Mouse (Mus musculus) left cerebral cortex, adult 11 months (tissue): Measurements from ENCODE around the gene Uba1y.
"Not testable (repeated sequence)": the region's sequence is repeated elsewhere in the genome, so short reads cannot be mapped to it uniquely, and the experiment has no call there.

ENCODE experiments used
- DNase-seq: peaks from one replicate; pipeline ENCODE4 v3.0.0; 2022; ENCODE audit warnings: low spot score

Uba1y gene

DNA sequence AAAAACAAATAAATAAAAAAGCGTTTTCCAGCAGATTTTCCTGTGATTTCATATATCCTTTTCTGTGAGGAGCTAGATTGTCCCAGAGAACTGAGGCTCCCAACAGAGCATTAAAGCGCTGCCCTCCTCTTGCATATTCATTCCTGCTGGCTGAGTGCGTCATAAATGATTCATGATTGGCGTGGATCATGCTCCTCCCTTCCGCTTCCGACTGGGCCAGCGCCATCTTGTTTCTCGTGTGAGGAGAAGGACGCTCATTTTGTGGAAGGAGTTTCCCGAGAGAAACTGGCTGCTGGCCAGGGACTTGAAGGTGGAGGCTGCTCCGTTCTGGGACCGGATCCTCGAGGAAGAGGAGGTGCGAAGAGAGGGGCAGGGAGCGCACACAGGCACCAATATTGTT lies at the start of gene Uba1y:
Uba1y (plus strand) TSS at position 254 of the 400 bp plus-strand sequence.
- DNase-seq, result no peak

DNA sequence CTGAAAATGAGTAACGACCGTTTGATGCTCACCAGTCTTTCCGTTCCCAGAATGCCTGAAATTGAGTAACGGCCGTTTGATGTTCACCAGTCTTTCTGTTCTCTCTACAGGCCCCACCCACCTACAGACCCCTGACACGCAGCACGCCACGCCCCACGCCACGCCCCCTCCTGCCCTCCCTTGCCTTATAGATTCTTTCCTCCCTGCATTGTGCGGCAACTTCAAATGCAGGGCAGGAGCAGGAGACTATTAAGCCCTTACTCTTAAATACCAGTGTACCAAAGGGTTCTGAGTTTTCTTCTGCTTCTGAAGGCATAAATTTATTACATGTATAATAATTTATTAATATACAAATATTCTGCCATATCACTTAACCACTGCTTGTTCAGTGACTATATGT lies 21.1 kb upstream of the Uba1y start, which contains the start of gene Zfy1:
Zfy1 (minus strand) TSS at position 101 of the 400 bp plus-strand sequence.
- DNase-seq, result not testable (repeated sequence)

DNA sequence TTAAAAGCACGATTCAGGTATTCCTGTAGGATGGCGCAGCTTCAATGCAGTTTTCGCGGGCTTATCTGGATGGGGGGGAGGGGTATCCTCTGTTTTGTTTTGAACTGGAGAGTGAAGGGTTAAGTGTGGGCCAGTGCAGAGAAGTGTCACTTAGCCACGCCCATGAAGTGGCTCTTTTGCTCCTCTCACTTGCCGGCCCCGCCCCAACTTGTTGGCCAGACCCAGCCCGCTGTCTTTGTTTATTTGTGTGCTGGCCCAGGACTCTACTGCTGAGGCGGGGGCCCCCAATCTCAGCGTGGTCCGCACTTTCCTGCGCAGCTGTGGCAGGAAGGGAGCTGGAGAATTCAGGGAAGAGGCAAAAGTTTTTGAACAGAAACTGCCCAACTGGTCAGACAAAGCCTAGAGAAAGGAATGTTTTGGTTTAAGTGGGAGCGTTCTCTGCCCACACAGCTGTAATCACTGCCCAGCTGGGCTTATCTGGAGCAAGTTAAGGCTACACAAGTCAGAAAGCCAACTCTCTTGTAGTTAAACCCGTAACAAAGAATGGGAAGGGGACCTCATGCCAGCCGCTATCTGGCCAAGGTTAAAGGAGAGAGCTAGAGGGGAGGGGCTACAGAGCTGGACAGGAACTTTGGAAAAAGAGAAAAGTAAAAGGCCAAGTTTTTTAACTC lies 9.3 kb upstream of the Uba1y start:
- no peak for DNase-seq

DNA sequence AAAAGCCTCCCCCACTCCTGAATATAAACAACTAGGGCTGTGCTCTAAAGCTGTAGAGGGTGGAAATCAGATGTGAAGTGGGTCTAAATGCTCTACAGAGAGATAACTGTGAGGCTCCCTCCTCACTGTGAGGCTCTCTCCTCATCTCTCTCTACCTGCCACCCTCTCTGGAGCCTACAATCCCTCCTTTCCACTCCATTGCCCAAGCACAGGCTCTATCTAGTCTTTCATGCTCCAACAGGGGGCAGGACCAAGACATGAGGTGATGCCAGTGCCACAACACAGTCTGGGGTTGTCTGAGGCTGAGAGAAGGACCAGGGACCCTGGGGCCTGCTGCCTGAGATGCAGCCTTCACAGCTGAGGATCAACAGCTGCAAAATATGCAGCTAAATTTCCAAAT lies 54.0 kb downstream of the Uba1y start:
- no peak for DNase-seq

DNA sequence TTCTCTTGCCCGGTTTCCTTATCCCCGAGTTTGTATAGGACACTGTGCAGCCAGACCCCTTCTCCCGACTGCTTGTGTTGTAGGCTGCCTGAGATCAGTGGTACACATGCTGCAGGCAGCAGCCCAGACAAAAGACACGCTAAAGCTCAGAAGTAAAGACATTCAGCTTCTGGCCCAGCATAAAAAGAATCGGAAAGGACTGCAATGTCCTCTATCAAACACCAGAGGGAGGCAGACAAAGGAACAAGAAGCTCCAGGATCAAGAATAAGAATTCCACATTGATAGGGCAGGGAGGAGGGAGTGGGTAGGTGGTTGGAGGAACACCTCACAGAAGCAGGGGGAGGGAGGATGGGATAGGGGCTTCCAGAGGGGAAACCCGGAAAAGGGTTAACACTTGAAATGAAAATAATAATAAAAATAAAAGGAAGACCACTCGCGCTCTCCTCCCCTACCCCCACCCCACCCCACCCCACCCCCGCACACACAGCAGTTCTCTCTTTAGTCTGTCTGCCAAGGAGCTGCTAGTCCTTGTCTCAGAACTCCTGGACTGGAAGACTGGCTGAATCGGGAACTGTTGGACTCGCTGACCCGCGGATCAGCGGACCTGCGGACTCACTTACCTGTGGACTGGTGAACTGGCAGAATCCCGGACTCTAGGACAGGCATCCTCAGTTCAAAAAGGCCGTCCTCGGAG lies 54.6 kb downstream of the Uba1y start:
- DNase-seq, result no peak
